Mouse (Mus musculus): Measurements from ENCODE around the gene Clec16a. TPM values are rescaled to one million over a fixed set of nuclear protein-coding genes. Genes with fewer than 3 reads are reported as not detected.

The Clec16a gene
- 32.5 and 34.8 TPM in 2 replicates for polyA plus RNA-seq (2014; fragmentation: Nextera tagmentation; extraction: Ambion mirVana)

DNA sequence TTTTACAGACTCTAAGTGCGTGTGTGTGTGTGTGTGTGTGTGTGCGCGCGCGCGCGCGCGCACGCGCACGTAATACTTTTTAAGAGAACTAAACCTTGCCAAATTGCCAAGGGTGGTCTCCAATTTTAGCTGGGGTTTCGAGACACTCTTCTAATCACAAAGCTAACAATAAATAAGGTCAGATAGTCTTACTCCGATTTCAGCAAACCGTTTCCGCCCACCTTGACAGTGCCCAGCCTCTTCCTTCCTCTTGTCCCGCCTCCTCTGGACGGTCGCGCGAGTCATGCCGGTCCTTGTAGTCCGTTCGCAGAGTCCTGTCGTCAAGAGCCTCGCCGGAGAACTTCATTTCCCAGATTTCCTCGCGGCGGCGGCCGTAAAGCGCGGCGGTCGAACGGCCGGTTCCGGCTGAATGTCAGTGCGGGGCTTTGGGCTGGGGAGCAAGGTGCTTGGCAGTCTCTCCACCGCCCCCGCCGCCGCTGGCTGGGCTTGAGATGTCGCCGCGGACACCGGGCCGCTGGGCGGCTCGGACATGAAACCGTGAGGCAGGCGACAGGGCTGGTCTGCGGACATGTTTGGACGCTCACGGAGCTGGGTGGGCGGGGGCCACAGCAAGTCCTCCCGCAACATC lies at the start of gene Clec16a:
Gene Clec16a, plus strand, starts transcription at position 345 of the 628 bp plus-strand sequence.
- Histone ChIP-seq H3K27ac (replicated peaks in 1 of 2; ENCODE audit: control insufficient read depth in 1 of 2, insufficient read depth in 1 of 2, low read depth in 2 of 2, low read length in 2 of 2) (peak within 1 kb of the TSS; percentile 67 to 71), H3K9me3 (ENCODE audit: control insufficient read depth, low read length) (no peaks in the 10 kb centered on the region), H3K4me1 (ENCODE audit: control insufficient read depth in 2 of 2, insufficient read depth in 2 of 2, low read length in 2 of 2) (peaks cover 24 to 34% of the 10 kb centered on the region in 2 experiments), H3K4me3 (ENCODE audit: control insufficient read depth in 1 of 2, insufficient read depth in 1 of 2, low read depth in 1 of 2, low read length in 2 of 2) (peak within 1 kb of the TSS; percentile 68 to 84), H3K36me3 (ENCODE audit: control insufficient read depth, insufficient read depth, low read length) (no peaks in the 10 kb centered on the region), H3K27me3 (ENCODE audit: control insufficient read depth, insufficient read depth, low read length) (no peaks in the 10 kb centered on the region), H3K9ac (ENCODE audit: low read length) (peak within 1 kb of the TSS; percentile 80), H3K4me2 (ENCODE audit: low read length) (peak within 1 kb of the TSS; percentile 79)
- ATAC-seq (ENCODE audit: insufficient number of reproducible peaks, insufficient read depth, low FRiP score, low read depth), result peak; percentile 81
- WGBS, result 0% methylated on average over 58 of the region's 58 CpGs

DNA sequence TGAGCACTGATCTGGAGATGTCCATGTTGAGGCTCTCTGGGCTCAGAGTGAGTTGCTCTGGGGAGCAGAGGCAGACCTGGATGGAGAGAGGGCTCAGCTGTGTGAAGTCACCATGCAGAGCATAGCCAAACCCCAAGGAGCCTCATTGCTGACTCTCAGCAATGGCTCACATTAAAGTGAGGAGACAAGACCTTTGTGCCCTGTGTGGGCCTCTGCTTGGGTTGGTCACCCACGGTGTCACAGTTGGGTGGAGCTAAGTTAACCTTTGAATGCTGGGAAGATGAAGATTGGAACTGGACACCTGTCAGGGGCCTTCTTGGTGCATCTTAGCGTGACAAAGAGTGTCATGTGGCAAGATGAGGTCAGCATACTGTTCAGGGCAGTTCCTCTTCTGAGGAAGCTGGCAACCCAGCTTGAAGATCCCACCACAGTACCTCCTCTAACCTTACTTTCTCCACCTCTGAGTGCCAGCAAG lies 49.3 kb upstream of the Clec16a start:
- ATAC-seq (ENCODE audit: insufficient number of reproducible peaks, insufficient read depth, low FRiP score, low read depth), result no peak
- Histone ChIP-seq H3K27me3 (ENCODE audit: control insufficient read depth, insufficient read depth, low read length) (peaks cover 3% of the 10 kb centered on the region), H3K36me3 (ENCODE audit: control insufficient read depth, insufficient read depth, low read length) (no peaks in the 10 kb centered on the region), H3K9ac (ENCODE audit: low read length) (no peak overlapping the region), H3K4me2 (ENCODE audit: low read length) (no peak overlapping the region), H3K27ac (replicated peaks in 1 of 2; ENCODE audit: control insufficient read depth in 1 of 2, insufficient read depth in 1 of 2, low read depth in 2 of 2, low read length in 2 of 2) (no peak overlapping the region), H3K4me3 (ENCODE audit: control insufficient read depth in 1 of 2, insufficient read depth in 1 of 2, low read depth in 1 of 2, low read length in 2 of 2) (no peak overlapping the region), H3K4me1 (ENCODE audit: control insufficient read depth in 2 of 2, insufficient read depth in 2 of 2, low read length in 2 of 2) (no peaks in the 10 kb centered on the region), H3K9me3 (ENCODE audit: control insufficient read depth, low read length) (no peaks in the 10 kb centered on the region)
- WGBS, result 69% methylated on average over 2 of the region's 2 CpGs

DNA sequence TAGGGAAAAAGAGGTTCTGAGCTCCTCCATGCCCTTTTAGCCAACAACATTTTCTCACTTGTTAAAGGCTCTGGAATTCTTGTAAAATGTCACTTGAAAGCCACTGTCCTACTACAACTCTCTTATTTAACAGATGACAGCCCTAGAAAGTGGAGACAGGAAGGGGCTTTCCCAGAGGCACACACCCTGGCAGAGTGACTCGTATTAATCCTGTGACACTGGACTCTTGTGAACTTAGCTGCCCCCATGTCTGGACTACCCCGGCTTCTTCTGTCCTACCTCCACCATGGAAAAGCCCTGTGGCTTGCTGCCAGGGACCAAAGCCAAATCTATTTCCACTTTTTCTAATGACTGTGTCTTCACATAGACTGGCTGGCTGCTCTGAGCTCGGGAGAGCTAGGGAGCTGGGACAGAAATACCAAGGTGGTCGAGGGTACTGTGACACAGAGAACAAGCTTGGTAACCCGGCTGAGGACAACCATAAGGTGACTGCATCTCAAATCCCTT lies 47.0 kb upstream of the Clec16a start:
- whole genome bisulfite sequencing, result 56% methylated on average over 5 of the region's 5 CpGs

DNA sequence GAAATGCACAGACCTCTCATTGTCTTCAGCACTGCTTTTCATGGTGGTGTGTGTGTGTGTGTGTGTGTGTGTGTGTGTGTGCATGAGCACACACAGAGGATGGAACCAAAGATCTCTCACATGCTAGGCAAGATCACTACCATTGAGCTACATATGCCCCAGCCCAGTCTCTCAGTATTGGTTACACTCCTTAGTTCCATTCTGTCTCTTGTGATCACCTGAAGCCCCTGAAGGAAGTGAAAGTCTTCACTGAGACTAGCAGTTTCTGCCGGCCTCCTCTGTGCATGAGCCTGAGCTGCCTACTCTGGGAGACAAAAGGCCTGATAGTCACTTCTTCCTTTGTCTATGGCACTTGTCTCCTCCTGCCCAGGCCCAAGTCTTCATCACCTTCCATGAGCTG lies 46.0 kb upstream of the Clec16a start:
- Histone ChIP-seq H3K36me3 (ENCODE audit: control insufficient read depth, insufficient read depth, low read length) (no peaks in the 10 kb centered on the region), H3K4me3 (ENCODE audit: control insufficient read depth in 1 of 2, insufficient read depth in 1 of 2, low read depth in 1 of 2, low read length in 2 of 2) (no peak overlapping the region), H3K27me3 (ENCODE audit: control insufficient read depth, insufficient read depth, low read length) (peaks cover 5% of the 10 kb centered on the region; the same call in 1 of the 2 replicates), H3K27ac (replicated peaks in 1 of 2; ENCODE audit: control insufficient read depth in 1 of 2, insufficient read depth in 1 of 2, low read depth in 2 of 2, low read length in 2 of 2) (no peak overlapping the region), H3K4me2 (ENCODE audit: low read length) (no peak overlapping the region), H3K4me1 (ENCODE audit: control insufficient read depth in 2 of 2, insufficient read depth in 2 of 2, low read length in 2 of 2) (no peaks in the 10 kb centered on the region), H3K9me3 (ENCODE audit: control insufficient read depth, low read length) (no peaks in the 10 kb centered on the region), H3K9ac (ENCODE audit: low read length) (no peak overlapping the region)
- no peak for ATAC-seq (ENCODE audit: insufficient number of reproducible peaks, insufficient read depth, low FRiP score, low read depth)
- WGBS, result 63% methylated on average over 1 of the region's 1 CpGs

More for the DNA sequence above, 47.0 kb upstream of the Clec16a start:
- Histone ChIP-seq H3K4me3 (ENCODE audit: control insufficient read depth in 1 of 2, insufficient read depth in 1 of 2, low read depth in 1 of 2, low read length in 2 of 2) (no peak overlapping the region), H3K4me1 (ENCODE audit: control insufficient read depth in 2 of 2, insufficient read depth in 2 of 2, low read length in 2 of 2) (no peaks in the 10 kb centered on the region), H3K9ac (ENCODE audit: low read length) (no peak overlapping the region), H3K27ac (replicated peaks in 1 of 2; ENCODE audit: control insufficient read depth in 1 of 2, insufficient read depth in 1 of 2, low read depth in 2 of 2, low read length in 2 of 2) (no peak overlapping the region), H3K9me3 (ENCODE audit: control insufficient read depth, low read length) (no peaks in the 10 kb centered on the region), H3K27me3 (ENCODE audit: control insufficient read depth, insufficient read depth, low read length) (peaks cover 5% of the 10 kb centered on the region; the same call in 1 of the 2 replicates), H3K36me3 (ENCODE audit: control insufficient read depth, insufficient read depth, low read length) (no peaks in the 10 kb centered on the region), H3K4me2 (ENCODE audit: low read length) (no peak overlapping the region)
- ATAC-seq (ENCODE audit: insufficient number of reproducible peaks, insufficient read depth, low FRiP score, low read depth), result no peak

DNA sequence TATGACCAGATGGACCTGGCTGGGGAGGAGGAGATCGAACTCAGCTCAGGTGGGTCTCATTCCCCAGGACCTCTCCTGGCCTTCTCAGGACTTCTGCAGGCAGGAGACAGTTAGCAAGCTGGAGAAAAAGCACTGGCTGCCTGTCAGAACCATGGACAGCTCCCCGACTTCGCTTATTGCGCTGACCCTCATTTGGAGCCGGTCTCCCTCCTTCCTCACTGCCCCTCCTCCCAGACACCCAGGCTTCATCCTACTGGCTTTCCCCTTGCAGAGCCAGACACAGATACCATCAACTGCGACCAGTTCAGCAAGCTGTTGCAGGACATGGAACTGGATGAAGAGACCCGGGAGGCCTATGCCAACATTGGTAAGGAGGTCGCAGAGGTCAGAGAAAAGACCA lies 43.3 kb upstream of the Clec16a start:
- no peaks in the 10 kb centered on the region for H3K4me1 ChIP-seq (ENCODE audit: control insufficient read depth in 2 of 2, insufficient read depth in 2 of 2, low read length in 2 of 2)
- no peak overlapping the region for H3K4me2 ChIP-seq (ENCODE audit: low read length)
- no peak overlapping the region for H3K9ac ChIP-seq (ENCODE audit: low read length)
- no peaks in the 10 kb centered on the region for H3K36me3 ChIP-seq (ENCODE audit: control insufficient read depth, insufficient read depth, low read length)
- WGBS, result 9% methylated on average over 8 of the region's 8 CpGs
- ATAC-seq (ENCODE audit: insufficient number of reproducible peaks, insufficient read depth, low FRiP score, low read depth), result no peak
- no peak overlapping the region for H3K4me3 ChIP-seq (ENCODE audit: control insufficient read depth in 1 of 2, insufficient read depth in 1 of 2, low read depth in 1 of 2, low read length in 2 of 2)
- H3K9me3 ChIP-seq (ENCODE audit: control insufficient read depth, low read length), result no peaks in the 10 kb centered on the region
- H3K27ac ChIP-seq (replicated peaks in 1 of 2; ENCODE audit: control insufficient read depth in 1 of 2, insufficient read depth in 1 of 2, low read depth in 2 of 2, low read length in 2 of 2), result no peak overlapping the region
- H3K27me3 ChIP-seq (ENCODE audit: control insufficient read depth, insufficient read depth, low read length), result peaks cover 5% of the 10 kb centered on the region; the same call in 1 of the 2 replicates

DNA sequence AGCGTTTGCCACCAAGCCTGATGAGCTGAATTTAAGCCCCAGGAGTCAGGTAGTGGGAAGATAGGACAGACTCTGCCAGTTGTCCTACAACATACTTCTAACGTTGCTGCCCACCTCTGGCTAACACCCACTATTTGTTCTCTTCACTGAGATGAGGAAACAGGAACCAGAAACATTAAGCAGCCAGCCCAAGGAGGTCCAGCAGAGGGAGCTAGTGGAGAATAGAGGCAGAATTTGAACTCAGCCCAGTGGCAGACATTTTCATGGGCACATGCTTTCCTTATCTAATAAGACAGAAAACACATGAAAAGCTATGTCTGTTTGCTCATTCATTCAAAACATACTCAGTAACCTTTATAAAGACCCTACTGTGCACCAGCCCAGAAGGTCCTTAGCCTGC lies 42.1 kb upstream of the Clec16a start:
- H3K27me3 ChIP-seq (ENCODE audit: control insufficient read depth, insufficient read depth, low read length), result peaks cover 12% of the 10 kb centered on the region; the same call in 1 of the 2 replicates
- 68% methylated on average over 2 of the region's 2 CpGs for WGBS
- no peaks in the 10 kb centered on the region for H3K36me3 ChIP-seq (ENCODE audit: control insufficient read depth, insufficient read depth, low read length)
- H3K9me3 ChIP-seq (ENCODE audit: control insufficient read depth, low read length), result no peaks in the 10 kb centered on the region
- H3K4me1 ChIP-seq (ENCODE audit: control insufficient read depth in 2 of 2, insufficient read depth in 2 of 2, low read length in 2 of 2), result no peaks in the 10 kb centered on the region
- ATAC-seq (ENCODE audit: insufficient number of reproducible peaks, insufficient read depth, low FRiP score, low read depth), result no peak
- H3K9ac ChIP-seq (ENCODE audit: low read length), result no peak overlapping the region
- H3K4me3 ChIP-seq (ENCODE audit: control insufficient read depth in 1 of 2, insufficient read depth in 1 of 2, low read depth in 1 of 2, low read length in 2 of 2), result no peak overlapping the region
- H3K27ac ChIP-seq (replicated peaks in 1 of 2; ENCODE audit: control insufficient read depth in 1 of 2, insufficient read depth in 1 of 2, low read depth in 2 of 2, low read length in 2 of 2), result no peak overlapping the region
- no peak overlapping the region for H3K4me2 ChIP-seq (ENCODE audit: low read length)

DNA sequence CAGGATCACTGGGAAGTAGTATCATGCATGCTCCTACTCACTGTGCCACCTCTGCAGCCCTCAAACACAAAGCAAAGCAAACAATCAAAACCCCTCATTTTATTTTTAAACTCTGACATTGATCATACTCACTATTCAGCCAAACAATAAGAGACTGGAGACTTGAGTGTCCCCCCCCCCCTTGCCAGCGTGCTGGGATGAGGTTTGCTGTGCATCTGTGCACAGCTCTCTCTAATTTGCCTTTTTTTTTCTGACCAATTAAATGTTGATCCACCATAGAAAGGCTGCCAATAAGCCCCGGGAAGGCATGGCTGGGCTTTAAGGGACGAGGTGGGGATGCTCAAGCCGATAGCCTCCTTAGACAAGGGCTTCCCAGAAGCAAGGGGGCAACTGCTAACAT lies 37.7 kb upstream of the Clec16a start:
- Histone ChIP-seq H3K9ac (ENCODE audit: low read length) (no peak overlapping the region), H3K9me3 (ENCODE audit: control insufficient read depth, low read length) (no peaks in the 10 kb centered on the region), H3K27me3 (ENCODE audit: control insufficient read depth, insufficient read depth, low read length) (peaks cover 17% of the 10 kb centered on the region), H3K27ac (replicated peaks in 1 of 2; ENCODE audit: control insufficient read depth in 1 of 2, insufficient read depth in 1 of 2, low read depth in 2 of 2, low read length in 2 of 2) (no peak overlapping the region), H3K36me3 (ENCODE audit: control insufficient read depth, insufficient read depth, low read length) (no peaks in the 10 kb centered on the region), H3K4me3 (ENCODE audit: control insufficient read depth in 1 of 2, insufficient read depth in 1 of 2, low read depth in 1 of 2, low read length in 2 of 2) (no peak overlapping the region), H3K4me2 (ENCODE audit: low read length) (no peak overlapping the region), H3K4me1 (ENCODE audit: control insufficient read depth in 2 of 2, insufficient read depth in 2 of 2, low read length in 2 of 2) (no peaks in the 10 kb centered on the region; a peak in 1 of 4 replicates)
- ATAC-seq (ENCODE audit: insufficient number of reproducible peaks, insufficient read depth, low FRiP score, low read depth), result no peak
- WGBS, result 68% methylated on average over 4 of the region's 4 CpGs
